Mouse (Mus musculus) layer of hippocampus, adult 9-10 months (tissue): ENCODE data around the gene Acot13.

Experiments
- DNase-seq: peaks from one replicate; pipeline ENCODE4 v3.0.0; 2022; ENCODE audit warnings: low spot score

Acot13 gene

GRCm38 (mm10) chr13:24830756-24831352 lies 486 bp downstream of the Acot13 start:
- DNase-seq: no peak

GRCm38 (mm10) chr13:24826116-24826515 lies 5.2 kb downstream of the Acot13 start:
- no peak for DNase-seq

- no peak for DNase-seq
Observed at GRCm38 (mm10) chr13:24825587-24825986, 5.8 kb downstream of the Acot13 start.

DNA sequence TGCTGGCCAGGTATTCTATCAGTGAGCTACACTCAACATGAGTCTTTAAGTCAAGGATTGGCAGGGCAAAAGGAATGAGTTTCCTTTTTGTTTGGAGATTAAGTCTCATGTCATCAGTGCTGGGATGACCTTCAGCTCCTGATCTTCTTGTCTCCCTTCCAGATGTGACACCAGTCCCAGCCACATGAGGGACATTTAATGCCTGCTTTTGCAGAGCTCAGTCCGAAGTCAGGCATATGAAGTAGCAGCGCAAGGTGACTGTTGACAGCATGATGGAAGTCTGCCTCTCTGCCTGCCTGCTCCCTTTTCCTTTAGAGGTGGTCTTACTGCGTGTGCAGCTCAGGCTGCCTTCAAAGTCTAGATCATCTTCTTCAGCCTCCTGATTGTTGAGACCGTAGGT lies 6.7 kb downstream of the Acot13 start:
- no peak for DNase-seq

- DNase-seq: no peak
Observed at GRCm38 (mm10) chr13:24822663-24823343, 8.5 kb downstream of the Acot13 start.

DNA sequence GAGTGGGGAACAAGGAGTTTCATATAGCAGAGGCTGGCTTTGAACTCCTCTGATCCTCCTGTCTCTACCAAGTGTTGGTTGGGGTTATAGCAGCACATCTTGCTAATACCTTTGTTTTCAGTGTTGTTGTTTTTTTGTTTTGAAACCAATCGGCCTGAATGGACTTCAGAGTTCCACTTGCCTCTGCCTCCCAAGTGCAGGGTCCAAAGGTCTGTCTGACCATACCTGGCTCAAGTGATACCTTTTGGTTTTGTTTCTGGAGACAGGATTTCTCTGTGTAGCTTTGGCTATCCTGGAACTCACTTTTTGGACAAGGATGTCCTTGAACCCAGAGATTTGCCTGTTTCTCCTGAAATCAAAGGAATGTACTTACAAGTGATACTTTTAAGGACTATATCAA lies 11.4 kb downstream of the Acot13 start:
- no peak for DNase-seq

DNA sequence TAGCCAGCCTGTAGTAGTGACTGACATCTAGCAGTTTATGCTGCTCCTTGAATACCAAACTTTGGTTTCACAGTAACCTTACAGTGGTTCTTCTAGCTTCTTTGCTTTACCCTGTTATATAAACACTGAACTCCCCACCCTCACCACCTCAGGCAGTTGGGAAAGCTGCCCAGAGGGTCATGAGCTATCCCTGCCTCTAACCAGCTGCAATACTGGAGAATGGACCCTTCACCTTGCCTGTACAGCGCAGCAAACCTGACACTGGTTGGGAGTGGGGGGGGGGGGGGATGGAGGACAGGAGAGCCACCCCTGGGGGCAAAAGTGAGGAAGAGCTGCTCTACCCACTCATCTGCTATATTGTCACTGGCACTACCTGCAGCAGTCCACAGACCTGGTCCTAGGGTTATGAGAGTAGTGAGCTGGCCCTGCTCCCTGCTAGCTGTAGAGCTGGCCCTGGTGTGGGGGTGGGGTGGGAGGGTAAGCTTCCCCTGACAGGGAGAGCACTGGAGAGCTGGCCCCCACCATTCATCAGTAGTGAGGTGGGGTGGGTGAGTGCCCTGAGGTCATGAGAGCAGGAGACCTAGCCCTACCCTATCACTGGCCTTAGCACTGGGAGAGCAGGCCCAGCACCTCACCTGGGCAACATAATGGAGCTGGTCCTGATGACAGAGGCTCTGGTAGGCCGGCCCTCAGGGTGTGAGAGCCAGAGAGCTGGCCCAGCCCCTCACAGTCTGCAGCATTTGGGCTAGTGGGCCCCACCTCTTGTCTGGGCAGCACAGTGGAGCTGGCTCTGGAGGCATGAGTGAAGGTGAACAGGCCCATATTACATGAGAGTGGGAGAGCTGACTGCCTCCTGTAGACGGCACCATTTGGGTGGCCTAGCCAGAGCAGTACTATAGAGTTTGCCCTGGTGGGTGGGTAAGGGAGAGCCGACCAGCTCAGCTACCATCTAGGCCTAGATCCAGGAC lies 14.9 kb downstream of the Acot13 start:
- no peak for DNase-seq

DNA sequence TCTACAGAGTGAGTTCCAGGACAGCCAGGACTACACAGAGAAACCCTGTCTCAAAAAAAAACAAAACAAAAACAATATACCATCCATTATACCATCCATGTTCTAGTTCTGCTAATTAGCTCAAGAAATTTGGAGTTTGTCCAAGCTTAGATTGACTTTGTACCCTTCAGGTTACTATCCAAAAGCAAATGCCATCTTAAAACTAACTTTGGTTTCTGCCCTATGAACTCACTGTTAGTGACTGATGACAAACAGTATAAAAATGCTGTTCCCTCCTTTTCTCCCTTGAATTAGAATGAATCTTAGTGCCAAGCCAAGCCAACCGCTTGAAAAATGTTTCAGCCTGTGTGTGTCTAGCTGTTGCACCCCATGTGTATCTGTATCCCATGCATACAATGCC lies 16.7 kb downstream of the Acot13 start:
- no peak for DNase-seq

DNA sequence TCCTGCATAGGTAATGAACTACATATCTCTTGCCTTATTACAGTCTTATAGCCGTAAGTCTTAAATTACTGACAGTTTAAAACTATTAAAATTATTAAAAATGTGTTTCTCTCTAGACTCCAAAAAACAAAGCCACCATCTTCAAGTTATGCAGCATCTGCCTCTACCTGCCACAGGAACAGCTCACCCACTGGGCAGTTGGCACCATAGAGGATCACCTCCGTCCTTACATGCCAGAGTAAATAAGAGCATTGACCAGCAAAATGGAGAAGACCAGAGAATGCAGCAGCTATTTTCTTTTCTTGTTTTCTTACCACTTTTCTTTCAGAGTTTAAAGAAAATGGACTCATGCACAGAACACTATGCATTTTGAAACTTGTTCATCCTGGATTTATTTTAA lies 18.8 kb downstream of the Acot13 start:
- no peak for DNase-seq

- no peak for DNase-seq
Observed at GRCm38 (mm10) chr13:24806079-24806478, 25.3 kb downstream of the Acot13 start.

- no peak for DNase-seq
Observed at GRCm38 (mm10) chr13:24803196-24803595, 28.1 kb downstream of the Acot13 start.

DNA sequence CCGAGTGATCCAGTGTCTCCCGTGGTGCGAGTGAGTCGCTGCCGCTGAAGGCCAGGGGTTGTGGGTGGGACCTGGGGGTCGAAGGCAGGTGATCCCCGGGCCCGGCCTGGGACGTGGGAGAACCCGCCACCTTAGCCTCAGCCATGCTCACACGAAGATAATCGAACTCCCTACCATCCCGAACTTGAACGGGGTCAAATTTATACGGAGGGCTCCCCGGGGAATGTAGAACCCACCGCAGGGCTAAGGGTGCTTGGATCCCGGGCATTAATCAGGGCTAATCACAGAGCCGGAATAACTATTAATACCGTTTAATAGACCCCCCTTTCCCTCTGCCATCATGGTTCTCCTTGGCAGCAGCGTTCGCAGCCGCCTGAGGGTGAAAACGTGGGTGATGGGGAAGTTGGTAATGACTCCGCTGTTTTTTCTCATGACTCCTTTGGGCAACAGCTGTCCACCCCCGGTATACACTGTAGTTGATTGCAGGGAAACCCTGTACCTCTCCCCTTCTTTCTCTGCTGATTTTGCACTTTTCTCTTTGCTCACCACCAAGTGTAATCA lies 29.1 kb downstream of the Acot13 start:
- no peak for DNase-seq

DNA sequence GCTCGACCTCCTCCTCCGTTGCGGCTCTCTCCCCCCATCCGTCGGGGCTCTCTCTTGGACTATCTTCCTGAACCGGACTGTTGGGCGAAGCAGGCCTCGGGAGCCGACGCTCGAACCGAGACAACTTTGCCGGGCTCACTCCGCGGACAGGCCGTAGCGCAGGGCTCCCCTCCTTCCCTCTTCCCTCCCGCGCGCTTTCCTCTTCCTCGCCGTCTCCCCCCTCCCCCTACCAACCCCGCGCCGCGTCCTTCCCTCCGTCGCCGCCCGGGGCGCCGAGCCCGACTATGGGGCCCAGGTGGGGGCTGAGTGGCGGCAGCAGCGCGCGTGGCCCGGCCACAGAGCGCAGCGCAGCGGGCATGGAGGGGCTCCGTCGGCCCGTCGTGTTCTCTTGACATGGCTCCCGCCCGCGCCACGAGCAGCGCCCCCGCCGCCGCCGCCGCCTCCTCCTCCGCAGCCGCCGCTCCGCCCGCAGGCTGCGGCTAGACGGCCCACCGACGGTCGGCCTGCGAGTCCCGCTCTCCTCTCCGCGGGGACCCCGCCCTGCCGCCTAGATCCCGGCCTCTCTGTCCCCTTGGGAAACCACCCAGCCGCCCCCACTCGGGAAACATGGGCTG lies 29.9 kb downstream of the Acot13 start, which contains the start of gene BC005537:
Gene BC005537 (plus strand): TSS at position 350 of the 614 bp plus-strand sequence.
- no peak for DNase-seq

GRCm38 (mm10) chr13:24800674-24801307 lies 30.5 kb downstream of the Acot13 start:
- peak; percentile 92 for DNase-seq

DNA sequence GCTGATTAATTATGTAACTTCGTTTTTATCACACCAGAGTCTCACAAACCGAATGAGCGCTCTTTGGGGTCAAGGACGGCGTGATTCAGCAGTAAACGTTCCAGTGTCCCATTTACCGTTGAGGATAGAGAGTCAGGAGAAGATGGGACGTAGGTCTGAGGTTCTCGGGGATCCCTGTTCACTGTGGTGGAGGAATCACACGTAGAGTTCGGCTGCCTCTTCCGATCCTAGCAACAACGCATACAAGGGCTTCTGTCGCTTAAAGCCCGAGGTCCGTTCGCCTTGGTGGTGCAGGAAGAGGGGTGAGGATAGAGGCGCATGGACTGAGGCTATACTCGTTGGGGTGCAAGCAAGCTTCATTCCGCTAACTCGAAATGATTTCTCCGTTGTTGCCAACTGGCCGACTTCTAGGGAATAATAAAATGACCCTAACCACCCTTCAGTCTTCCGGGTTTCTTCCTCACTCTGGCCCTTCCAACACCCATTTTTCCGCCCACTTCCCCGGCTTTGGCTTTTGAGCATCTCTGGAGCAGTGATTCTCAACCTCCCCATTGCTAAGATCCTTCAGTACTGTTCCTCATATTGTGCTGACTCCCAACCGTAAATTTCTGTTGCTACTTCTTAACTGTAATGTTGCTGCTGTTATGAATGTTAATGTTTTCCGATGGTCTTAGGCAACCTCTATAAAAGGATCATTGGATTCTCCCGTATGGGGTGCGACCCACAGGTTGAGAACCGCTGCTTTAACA lies 31.2 kb downstream of the Acot13 start:
- no peak for DNase-seq

DNA sequence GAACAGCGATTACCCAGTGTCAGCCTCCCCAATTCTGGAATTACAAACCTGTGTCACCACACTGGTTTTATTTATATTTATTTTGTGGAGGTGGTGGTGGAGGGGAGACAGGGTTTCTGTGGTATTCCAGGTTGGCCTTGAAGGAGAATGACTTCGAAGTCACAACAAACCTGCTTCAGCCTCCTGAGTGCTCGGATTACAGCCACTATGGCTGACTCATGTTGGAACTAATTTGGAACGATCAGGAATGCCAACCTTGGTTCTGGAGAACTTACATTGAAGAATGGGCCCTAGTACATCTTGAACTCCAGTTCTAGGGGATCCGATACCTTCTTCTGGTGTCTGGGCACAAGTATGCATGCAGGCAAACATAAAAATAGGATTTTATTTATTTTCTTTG lies 32.0 kb downstream of the Acot13 start:
- no peak for DNase-seq

DNA sequence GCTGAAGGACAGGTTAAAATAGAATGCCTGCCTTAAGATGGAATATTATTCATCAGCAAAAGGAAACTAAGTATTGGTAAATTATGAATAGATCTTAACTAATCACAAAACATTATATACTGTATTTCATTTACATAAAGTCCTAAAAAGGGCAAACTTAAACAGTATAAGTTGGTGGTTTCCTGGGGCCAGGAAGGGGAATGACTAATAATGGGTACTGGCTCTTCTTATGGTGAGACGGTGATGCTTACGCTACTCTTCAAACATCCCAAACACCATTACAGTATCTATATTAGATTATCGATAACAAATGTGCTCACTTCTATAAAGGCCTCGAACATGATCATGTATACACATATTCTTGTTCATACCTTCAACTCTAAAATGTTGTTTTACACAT lies 32.7 kb downstream of the Acot13 start:
- DNase-seq: no peak

GRCm38 (mm10) chr13:24792411-24793045 lies 38.8 kb downstream of the Acot13 start:
- no peak for DNase-seq

GRCm38 (mm10) chr13:24791349-24791748 lies 40.0 kb downstream of the Acot13 start:
- DNase-seq: peak; percentile 20

GRCm38 (mm10) chr13:24787477-24787876 lies 43.9 kb downstream of the Acot13 start:
- no peak for DNase-seq
